Mouse (Mus musculus): ENCODE results near the gene Mfsd5. TPM values are rescaled to one million over a fixed set of nuclear protein-coding genes. Genes with fewer than 3 reads are reported as not detected.

Gene Mfsd5
- 25.4 and 27.4 TPM in 2 replicates for polyA plus RNA-seq (2015; fragmentation: Nextera tagmentation; extraction: Ambion mirVana)

DNA sequence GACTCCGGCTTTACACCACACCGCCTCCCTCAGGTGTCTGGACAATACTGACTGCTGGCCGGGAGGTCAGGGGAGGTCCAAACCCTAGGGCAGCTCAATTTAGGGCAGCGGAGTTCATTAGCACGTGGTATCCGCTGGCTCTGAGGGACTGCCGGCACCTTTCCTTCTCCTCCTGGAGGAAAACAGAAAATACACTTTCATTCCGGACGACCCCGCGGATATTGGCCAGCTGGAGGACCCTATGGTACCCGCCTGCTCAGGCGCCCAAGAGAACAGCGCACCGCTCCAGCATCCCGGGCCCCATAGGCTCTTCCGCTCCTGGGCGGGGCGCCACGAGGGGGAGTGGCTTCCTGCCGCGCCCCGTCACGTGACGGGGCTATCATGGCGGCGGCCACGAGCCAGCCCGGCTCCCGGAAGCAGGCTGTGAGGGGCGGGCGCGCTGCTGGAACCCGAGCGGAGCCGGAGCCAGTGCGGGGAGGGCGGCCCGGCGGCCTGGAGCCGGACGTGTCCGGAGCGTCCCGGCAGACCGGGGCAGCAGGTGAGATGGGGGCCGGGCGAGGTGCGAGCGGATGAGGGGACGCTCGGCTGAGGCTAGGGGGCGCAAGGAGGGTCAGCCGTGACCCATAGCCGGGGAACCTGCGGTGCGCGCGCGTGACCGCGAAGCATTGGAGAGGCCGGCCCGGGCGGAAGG lies at the start of gene Mfsd5:
TSS of gene Mfsd5 (plus strand) at position 363 of the 691 bp plus-strand sequence.
- H3K4me1 ChIP-seq (ENCODE audit: insufficient read depth): peaks cover 27% of the 10 kb centered on the region

DNA sequence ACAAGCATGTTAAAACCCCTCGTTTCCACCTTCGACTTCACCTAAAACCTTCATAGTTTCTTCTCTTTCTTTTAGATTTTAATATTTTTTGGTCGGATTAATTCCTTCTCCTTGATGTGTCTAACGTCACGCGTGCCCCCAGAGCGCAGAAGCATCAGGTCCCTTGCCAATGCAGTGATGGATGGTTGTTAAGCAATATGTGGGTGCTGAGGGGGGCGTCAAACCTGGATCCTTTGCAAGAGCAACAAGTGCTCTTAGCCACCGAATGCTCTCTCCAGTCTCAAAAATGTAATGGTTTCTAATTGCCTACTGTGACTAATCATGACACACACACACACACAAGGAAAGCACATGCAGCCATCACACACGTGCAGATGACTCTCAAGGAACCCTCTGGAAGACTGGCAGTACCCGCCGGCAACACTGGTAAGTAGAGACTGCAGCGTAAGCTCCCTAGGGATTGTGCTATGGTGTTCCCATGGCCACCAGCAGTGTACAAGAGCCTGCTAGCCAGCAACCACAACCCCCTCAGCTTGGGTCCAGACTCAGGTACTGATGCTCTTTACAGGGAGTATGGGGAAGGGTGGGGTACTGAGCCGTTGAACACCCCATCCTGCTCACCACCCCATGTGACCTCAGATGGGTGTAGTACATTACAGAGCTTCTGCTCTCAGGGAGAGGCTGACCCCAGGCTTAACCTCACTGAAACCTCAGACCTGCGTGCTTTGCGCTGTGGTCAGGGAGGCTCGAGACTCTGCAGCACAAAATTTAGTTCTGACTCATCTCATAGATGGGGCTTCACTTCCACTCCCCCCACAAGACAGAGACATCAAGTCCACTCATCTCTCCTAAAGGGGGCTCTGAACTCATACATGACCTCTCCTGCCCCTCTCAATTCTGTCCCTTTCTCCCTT lies 48.6 kb upstream of the Mfsd5 start:
- Histone ChIP-seq H3K9me3 (ENCODE audit: low read length) (no peaks in the 10 kb centered on the region), H3K36me3 (replicated peaks; ENCODE audit: insufficient read depth, low read length) (no peaks in the 10 kb centered on the region), H3K4me3 (ENCODE audit: low read depth, low read length) (peak overlapping the region; percentile 30), H3K27me3 (ENCODE audit: insufficient read depth, low read length) (no peaks in the 10 kb centered on the region), H3K4me2 (ENCODE audit: low read depth, low read length) (peak overlapping the region; percentile 57; the same call in 1 of the 2 replicates), H3K9ac (replicated peaks) (peak overlapping the region; percentile 26; the same call in 1 of the 2 replicates), H3K4me1 (ENCODE audit: insufficient read depth) (peaks cover 43% of the 10 kb centered on the region), H3K27ac (ENCODE audit: low read depth) (no peak overlapping the region)
- ATAC-seq (no peak), DNase-seq (no peak)
- TF ChIP-seq CTCF (IDR thresholded peaks at IDR 0.05; ENCODE audit: low read depth) (no peak), EP300 (IDR thresholded peaks at IDR 0.05; ENCODE audit: low read depth) (no peak)
- 66% methylated on average over 17 of the region's 17 CpGs for WGBS (ENCODE audit: insufficient replicate concordance)

More for the DNA sequence above, at the start of gene Mfsd5:
- H3K27ac ChIP-seq (ENCODE audit: low read depth): peak within 1 kb of the TSS; percentile 70
- H3K36me3 ChIP-seq (replicated peaks; ENCODE audit: insufficient read depth, low read length): peaks cover 7% of the 10 kb centered on the region; the same call in 1 of the 2 replicates
- H3K4me2 ChIP-seq (ENCODE audit: low read depth, low read length): peak within 1 kb of the TSS; percentile 85
- H3K4me3 ChIP-seq (ENCODE audit: low read depth, low read length): peak within 1 kb of the TSS; percentile 69
- H3K27me3 ChIP-seq (ENCODE audit: insufficient read depth, low read length): no peaks in the 10 kb centered on the region
- DNase-seq: peak; percentile 96
- WGBS (ENCODE audit: insufficient replicate concordance): 1% methylated on average over 56 of the region's 65 CpGs
- TF ChIP-seq CTCF (IDR thresholded peaks at IDR 0.05; ENCODE audit: low read depth): peak; percentile 53
- no peak for TF ChIP-seq EP300 (IDR thresholded peaks at IDR 0.05; ENCODE audit: low read depth)
- ATAC-seq: peak; percentile 95
- peak within 1 kb of the TSS; percentile 81 for H3K9ac ChIP-seq (replicated peaks)
- H3K9me3 ChIP-seq (ENCODE audit: low read length): no peaks in the 10 kb centered on the region

DNA sequence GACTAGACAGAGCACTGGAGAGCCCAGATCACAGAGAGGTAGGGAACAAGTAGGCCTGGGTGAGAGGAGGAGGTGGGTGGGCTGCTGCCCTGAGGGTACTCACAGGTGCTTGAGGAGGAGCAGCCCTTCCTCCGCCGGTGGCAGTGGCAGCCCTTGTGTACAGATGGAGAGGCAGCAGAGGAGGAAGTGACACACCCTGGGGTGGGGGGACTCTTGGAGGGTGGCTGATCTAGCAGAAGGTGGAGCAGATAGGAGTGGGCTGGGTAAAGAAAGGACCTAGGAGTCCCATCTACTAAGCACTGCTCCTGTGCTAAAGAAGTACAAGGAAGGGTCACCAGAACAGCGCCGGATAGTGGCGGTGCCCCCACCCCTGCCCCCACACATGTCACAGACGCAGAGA lies 47.5 kb upstream of the Mfsd5 start, which contains the start of gene Itgb7:
TSS of gene Itgb7 (minus strand) at position 197 of the 400 bp plus-strand sequence.
- Histone ChIP-seq H3K4me1 (ENCODE audit: insufficient read depth) (peaks cover 46% of the 10 kb centered on the region), H3K27me3 (ENCODE audit: insufficient read depth, low read length) (no peaks in the 10 kb centered on the region), H3K4me2 (ENCODE audit: low read depth, low read length) (peak within 1 kb of the TSS; percentile 57), H3K27ac (ENCODE audit: low read depth) (0 out of 2 replicates have a peak within 1 kb of the TSS, but pooled peaks have one; percentile 22), H3K4me3 (ENCODE audit: low read depth, low read length) (peak within 1 kb of the TSS; percentile 30), H3K36me3 (replicated peaks; ENCODE audit: insufficient read depth, low read length) (no peaks in the 10 kb centered on the region), H3K9ac (replicated peaks) (peak within 1 kb of the TSS; percentile 26), H3K9me3 (ENCODE audit: low read length) (no peaks in the 10 kb centered on the region)
- ATAC-seq (peak; percentile 83), DNase-seq (peak; percentile 57)
- 32% methylated on average over 6 of the region's 6 CpGs for WGBS (ENCODE audit: insufficient replicate concordance)
- TF ChIP-seq EP300 (IDR thresholded peaks at IDR 0.05; ENCODE audit: low read depth) (no peak), CTCF (IDR thresholded peaks at IDR 0.05; ENCODE audit: low read depth) (no peak)

DNA sequence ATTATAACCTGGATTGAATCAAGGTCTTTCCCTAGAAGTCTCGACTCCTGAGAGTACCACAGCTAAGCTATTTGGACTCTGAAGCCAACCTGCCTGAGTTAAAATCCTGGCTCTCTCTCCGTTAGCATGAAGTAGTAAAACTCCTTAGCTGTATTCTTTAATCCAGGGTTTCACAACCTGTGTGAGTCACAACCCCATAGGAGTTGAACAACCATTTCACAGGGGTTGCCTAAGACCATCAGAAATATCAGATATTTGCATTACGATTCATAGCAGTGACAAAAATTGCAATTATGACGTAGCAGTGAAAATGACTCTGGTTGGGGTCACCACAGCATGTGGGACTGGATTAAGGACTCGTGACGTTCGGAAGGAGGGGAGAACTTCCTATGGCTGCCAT lies 46.5 kb upstream of the Mfsd5 start:
- no peaks in the 10 kb centered on the region for H3K9me3 ChIP-seq (ENCODE audit: low read length)
- no peak overlapping the region for H3K4me2 ChIP-seq (ENCODE audit: low read depth, low read length)
- TF ChIP-seq EP300 (IDR thresholded peaks at IDR 0.05; ENCODE audit: low read depth): no peak
- no peak for TF ChIP-seq CTCF (IDR thresholded peaks at IDR 0.05; ENCODE audit: low read depth)
- no peak overlapping the region for H3K9ac ChIP-seq (replicated peaks)
- peaks cover 46% of the 10 kb centered on the region for H3K4me1 ChIP-seq (ENCODE audit: insufficient read depth)
- ATAC-seq: no peak
- no peaks in the 10 kb centered on the region for H3K27me3 ChIP-seq (ENCODE audit: insufficient read depth, low read length)
- no peak overlapping the region for H3K27ac ChIP-seq (ENCODE audit: low read depth)
- H3K4me3 ChIP-seq (ENCODE audit: low read depth, low read length): no peak overlapping the region
- DNase-seq: no peak
- no peaks in the 10 kb centered on the region for H3K36me3 ChIP-seq (replicated peaks; ENCODE audit: insufficient read depth, low read length)
- WGBS (ENCODE audit: insufficient replicate concordance): 82% methylated on average over 7 of the region's 7 CpGs

DNA sequence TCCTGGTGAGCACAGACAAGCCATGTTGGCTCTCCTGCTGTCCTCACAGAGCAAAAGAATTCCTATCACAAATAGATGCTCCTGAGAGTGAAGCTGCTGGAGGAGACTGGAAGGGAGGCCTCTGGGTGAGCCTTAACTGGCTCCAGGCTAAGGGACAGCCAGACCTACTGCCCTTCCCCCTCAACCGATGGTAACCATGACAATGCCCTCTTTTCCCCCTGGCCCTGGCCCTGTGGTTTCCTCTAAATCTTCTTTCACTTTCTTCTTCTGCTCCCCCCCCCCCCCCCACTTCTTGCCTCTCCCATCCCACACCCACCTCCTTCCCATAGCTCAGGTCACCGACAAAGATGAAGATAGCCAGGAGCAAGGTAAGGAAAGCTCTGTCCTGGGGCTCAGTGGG lies 45.4 kb upstream of the Mfsd5 start:
- Histone ChIP-seq H3K9ac (replicated peaks) (no peak overlapping the region), H3K27me3 (ENCODE audit: insufficient read depth, low read length) (no peaks in the 10 kb centered on the region), H3K4me3 (ENCODE audit: low read depth, low read length) (no peak overlapping the region), H3K9me3 (ENCODE audit: low read length) (no peaks in the 10 kb centered on the region), H3K4me1 (ENCODE audit: insufficient read depth) (peaks cover 46% of the 10 kb centered on the region), H3K36me3 (replicated peaks; ENCODE audit: insufficient read depth, low read length) (no peaks in the 10 kb centered on the region), H3K4me2 (ENCODE audit: low read depth, low read length) (no peak overlapping the region), H3K27ac (ENCODE audit: low read depth) (no peak overlapping the region; the same call in 1 of the 2 replicates)
- TF ChIP-seq EP300 (IDR thresholded peaks at IDR 0.05; ENCODE audit: low read depth): no peak
- no peak for TF ChIP-seq CTCF (IDR thresholded peaks at IDR 0.05; ENCODE audit: low read depth)
- ATAC-seq (no peak), DNase-seq (no peak)
- 4% methylated on average over 2 of the region's 2 CpGs for WGBS (ENCODE audit: insufficient replicate concordance)

Data from liver, postnatal 0 days (tissue).